Mouse (Mus musculus) forelimb bud, embryonic 11.5 days (tissue): Measurements from ENCODE around the gene Figla.
"Not testable (repeated sequence)": the region's sequence is repeated elsewhere in the genome, so short reads cannot be mapped to it uniquely, and the experiment has no call there.

Experiments
- DNase-seq: peaks from one replicate; pipeline ENCODE4 v3.0.0-alpha.2; 2012; ENCODE audit warnings: low read depth, low spot score

Figla gene

DNA sequence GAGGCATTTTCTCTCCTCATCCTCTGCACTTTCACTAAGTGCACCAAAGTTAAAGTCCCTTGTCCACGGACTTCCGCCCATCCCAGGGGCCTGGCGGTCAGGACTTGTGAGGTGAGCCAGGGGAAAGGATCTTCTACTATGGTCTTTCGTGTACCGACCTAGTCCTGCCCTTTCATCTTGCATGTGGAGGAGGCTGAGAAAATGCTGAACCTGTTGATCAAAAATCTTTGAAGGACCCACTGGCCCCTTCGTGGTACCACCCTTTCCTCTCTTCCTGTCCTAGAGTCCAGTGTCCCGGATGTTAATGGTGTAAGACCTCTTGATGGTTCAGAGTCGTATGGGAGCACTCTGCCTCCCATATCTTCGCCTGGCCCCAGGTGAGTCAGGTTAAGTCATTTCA, at the start of gene Figla:
TSS of gene Figla (plus strand) at position 301 of the 400 bp plus-strand sequence.
- no peak for DNase-seq

DNA sequence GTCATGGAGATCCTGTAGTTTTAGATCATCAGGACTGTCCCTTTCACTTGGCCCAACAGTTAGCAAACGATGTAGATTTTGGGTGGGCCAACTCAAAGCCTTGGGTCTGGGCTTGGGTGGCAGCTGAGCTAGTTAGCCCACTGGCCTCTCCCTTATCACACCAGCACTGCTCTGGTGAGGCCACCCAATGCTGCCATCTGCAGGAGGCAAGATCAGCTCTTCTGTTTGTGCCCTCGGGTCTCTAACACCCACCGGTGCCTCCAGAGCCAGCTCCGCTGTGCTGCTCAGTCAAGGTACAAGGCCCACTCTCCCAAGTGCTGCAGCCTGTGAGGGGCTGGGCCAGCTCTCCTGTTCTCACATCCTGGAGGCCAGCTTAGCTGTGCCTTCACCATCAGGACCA, 49.3 kb upstream of the Figla start:
- no peak for DNase-seq

DNA sequence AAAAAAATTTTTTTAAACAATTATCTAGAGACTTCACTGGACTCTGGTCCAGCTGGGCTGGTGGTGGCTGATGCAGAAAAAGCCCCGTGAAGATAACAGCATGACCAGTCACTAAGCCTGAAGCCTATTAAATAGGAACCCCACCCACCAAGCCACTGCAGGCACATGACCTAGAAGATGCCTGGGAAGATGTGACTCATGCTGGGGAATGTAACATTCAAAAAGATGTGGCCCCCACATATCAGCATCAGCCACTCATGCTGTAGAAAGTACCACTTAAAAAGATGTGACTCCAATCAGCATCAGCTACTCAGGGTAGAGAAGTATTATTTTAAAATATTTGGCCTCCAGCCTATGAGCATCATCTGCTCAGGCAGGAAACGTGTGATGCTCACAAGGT, 46.1 kb upstream of the Figla start:
- DNase-seq: no peak

DNA sequence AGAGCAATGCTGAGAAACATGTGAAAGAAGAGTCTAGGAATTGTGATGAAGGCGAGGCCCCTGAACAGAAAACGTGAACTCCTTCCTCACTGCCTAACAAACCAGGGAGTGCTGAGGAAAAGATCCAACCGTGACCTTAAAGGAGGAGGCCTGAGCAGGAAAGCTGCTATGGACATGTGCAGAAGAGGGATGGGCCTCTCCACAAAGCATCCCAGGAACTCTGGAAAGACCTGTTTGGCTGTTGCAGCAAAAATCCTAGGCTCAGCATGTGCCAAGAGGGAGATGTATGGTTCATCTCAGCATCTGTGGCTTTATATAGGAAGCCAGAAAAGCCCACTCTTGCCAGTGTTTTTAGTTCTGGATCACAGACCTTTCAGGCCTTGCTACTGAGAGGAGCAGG, 43.3 kb upstream of the Figla start:
- no peak for DNase-seq

DNA sequence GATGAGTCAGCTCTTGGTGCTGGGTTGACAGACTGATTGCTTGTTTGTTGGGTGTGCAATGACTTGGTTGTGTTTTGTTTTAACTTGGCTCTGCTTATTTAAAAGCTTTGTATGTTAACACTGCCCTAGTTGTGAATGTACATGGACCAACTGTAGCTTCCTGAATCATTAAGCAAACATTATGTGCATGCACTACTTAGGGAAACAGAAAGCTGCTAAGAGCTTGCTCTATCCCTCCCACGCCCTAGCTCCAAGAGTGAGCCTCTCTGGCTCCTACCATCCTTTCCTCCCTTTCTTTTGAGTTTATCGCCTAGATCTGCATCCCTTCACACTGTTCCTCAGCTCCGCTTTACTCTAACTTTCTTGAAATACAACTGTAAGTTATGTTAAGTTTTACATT, 42.6 kb upstream of the Figla start:
- no peak for DNase-seq

DNA sequence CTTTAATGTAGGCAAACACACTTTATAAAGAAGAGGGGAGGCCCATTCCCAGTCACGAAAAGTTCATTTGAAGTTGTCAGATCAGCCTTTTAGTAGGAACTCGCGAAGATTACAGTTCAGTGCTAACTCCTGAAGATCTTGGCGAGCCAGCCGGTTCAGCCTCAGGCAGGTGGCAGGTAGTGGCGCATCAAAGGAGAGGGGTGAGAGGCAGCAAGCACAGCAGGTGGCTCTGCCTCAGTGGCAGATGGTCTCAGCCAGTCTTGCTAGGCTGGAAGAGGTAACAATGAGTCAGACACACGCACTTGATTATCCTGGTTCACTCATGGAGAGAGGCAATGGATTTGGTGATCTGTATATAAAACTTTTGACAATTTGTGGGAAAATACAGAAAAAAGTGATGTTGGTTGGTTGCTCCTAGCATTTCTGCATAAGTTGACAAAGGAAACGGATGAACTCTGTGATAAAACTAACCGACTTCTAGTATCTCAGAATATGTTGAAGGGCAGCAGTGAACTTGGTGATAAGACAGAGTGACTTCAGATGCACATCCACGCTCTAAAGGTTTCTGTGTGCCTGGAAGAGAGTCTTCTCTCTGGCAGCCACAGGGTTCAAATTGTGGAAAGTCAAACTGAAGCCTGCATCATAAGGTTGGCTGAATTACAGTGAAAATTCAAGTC, 40.9 kb upstream of the Figla start:
- DNase-seq: no peak

DNA sequence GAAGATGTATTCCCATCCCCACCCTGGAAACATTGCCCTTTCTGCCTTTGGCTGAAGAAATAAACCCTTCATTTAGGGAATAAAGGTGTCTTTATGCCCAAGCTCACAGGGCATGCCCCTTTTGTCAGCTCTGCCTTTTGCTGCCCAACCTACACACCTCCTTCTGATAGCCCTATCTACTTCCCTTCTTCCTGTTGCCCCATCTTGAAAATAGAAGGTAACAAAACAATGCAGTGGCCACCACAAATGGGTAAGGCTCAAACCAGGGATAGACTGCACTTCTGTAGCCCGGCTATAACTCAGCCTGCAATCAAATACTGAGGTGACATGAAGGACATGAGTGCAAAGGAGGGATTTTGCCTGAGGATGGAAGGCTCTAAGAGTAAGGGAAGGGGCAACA, 40.2 kb upstream of the Figla start:
- no peak for DNase-seq

DNA sequence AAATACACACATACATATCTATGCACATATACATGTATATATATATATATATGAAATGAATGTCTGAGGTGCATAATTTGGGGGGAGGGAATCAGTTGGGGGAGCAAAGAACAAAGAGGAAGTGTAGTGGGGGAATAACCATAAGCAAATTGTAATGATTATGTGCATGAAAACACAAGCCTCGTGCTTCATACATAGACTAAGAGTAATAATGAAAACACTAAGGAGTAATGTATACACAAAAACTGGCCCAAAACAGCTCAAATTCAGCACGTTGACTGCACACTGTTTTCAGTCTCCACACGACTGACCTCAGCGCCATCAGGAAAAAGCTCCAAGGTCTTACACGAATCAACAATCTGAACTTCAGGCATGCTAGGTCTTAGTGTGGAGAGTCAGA, 39.7 kb upstream of the Figla start:
- DNase-seq: no peak

DNA sequence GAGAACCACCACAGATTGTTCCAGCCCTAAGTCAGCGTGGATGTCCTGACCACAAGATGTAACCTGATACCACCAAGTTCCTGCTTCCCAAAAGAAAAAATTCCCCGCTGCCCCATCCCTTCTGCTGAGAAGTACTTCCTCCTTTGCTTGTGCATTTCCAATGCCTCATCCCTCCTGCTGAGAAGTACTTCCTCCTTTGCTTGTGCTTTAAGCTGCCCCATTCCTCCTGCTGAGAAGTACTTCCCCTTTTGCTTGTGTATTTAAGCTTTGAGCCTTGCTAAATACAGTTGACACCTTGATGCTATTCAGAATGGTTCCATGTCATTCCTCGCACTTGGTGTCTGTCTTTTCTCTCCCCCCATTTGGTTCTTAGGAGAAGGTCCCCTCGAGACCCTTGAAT, 37.2 kb upstream of the Figla start:
- not testable (repeated sequence) for DNase-seq

DNA sequence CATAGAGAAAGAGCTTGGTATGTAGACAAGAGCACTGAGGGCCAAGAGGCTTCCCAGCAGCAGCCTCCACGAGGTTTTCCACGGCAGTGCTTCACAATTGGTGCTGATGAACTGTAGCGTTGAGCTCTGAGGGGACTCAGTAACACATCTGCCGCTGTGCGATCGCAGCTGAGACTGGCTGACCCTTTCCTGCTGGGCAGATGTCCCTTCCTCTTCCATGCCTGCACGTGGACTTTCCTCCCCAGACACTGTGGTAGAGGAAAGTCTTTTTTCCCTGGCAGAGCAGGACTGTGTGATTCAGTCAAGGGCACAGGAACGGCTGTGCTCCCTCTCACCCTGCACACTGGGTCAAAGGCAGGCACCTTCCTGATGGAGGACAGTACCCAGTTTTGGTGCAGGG, 31.6 kb upstream of the Figla start:
- no peak for DNase-seq

DNA sequence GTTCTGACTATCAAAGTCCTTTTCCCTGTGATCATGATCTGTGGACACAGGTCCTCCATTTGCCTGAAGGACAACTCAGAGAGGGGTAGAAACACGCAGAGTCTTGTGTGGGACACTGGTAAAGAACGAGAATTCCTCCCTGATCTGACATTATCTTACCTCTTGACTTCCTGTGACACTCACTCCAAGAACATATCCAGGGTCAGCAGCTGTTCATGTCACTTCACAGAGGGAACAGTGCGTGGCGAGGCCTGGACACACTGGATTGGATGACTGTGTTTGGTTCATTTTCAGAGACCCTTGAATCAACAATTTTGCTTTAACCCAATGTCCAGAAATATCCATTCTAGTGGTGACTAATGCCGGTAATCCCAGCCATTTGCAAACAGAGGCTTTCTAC, 26.4 kb upstream of the Figla start:
- DNase-seq: not testable (repeated sequence)

DNA sequence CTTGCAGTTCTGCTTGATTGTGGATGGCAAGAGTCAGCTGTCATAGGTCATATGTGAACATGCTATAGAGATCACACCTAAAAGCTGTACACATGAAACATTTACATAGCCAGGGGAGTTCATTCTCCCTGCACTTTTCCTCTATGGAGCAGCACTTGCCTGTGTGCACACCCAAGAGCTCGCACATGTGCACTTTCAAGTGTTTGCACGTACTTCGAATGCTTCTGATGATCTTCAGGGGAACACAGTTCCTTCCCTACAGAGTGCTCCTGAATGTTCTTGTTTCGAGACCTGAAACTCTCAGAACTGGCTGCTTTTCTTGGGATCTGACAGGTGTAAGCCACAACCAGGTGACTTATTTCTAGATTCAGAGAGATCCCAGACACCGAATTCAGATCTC, 25.2 kb upstream of the Figla start:
- not testable (repeated sequence) for DNase-seq

DNA sequence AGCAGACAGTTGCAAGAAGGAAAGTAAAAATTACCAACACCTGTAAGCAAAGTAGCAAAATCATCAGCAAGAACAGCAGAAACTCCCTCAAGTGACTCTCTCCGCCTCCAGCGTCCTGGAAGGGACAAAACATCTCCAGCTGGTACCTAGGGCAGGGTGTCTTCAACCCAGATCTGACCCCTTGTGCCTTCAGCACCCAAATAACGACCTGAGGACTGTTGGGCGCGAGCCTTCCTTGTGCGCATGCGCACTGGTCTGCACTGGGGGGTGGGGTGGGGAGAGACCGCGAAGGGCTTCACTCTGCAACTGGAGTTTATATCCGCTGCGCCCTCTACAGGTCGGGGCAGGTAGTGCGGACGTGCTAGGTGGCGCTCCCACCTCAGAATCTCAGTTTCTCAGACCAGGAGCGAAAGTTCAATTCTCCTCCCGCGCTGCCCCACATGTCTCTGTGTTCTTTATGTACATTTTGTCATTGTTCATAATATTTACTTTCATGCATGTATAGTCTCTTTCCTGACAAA, 12.5 kb upstream of the Figla start:
- DNase-seq: no peak

DNA sequence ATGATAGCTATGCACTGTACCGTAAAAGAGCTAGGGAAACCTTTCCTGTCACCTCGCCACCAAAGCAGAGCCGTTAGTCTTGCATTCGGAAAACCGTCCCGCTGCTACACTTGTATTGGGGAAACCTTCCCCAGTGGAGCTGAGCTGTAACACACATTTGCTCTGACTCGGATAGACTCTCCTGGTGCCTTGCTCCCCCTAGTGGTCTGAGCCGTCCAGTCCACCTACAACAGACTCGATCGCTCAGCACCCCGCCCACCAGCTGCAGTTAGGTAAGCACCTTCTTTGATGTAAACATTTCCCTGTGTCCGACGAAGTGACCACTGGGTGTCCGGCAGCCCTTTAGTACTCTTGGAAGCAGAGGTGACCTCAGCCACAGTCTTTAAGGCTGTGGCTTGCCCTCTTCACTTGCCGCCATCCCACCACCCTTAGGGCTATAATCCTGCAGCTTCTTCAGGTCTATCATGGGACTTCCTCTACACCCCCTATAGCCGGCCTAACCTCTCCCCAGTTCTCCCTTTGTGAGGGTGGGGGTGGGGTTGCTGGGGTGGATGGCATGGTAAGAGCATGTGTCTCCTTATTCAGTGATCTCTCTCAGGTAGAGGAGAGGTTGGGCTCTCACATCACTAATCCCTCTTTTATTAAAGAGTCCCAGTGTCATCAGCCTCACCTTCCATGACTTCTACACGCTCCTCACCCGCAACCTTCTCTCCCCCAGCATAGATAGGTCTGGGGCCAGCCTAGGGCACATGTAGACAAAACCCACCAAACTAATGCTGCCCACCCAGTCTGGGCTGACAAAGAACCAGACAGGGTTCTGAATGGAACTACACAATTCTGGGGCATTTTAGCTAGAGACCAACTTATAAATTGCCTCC, 11.5 kb upstream of the Figla start:
- DNase-seq: peak; percentile 87

DNA sequence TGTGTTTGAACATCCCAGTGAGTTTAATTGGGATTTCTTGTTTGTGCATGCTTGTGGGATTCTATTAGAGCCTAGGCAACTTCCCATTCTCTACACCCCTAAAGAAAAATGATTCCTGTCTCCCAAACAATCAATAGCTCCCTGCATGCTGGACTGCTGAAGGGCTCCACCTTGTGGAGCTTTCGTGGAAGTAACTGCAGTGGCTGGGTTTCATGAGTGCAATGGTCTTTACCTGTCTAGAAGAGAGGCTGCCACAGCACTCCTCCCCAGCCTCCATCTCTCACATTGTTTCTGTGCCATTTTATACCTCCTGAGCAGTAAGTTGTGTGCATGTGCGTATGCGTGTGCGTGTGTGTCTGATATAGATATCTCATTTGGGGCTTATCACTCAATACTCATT, 6.0 kb upstream of the Figla start:
- DNase-seq: peak; percentile 67

DNA sequence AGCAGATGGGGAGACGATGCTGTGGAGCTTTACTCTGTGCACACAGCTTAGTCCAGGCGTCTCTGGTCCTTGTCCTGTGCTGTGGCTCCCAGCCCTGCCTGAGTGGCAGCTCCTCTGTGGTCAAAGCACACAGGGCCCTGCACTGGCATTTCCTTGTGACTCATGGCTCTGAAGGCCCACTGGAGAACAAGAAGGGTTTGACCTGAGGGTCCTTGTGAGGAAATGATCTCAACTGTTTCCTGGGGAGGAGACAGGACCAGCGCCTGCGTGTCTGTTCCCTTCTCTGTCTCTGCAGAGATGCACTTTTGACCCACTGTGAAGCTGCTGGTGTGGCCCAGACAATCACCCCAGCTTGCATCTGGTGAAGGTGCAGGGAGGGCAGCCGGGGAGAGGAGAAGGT, 1.2 kb upstream of the Figla start:
- DNase-seq: not testable (repeated sequence)

DNA sequence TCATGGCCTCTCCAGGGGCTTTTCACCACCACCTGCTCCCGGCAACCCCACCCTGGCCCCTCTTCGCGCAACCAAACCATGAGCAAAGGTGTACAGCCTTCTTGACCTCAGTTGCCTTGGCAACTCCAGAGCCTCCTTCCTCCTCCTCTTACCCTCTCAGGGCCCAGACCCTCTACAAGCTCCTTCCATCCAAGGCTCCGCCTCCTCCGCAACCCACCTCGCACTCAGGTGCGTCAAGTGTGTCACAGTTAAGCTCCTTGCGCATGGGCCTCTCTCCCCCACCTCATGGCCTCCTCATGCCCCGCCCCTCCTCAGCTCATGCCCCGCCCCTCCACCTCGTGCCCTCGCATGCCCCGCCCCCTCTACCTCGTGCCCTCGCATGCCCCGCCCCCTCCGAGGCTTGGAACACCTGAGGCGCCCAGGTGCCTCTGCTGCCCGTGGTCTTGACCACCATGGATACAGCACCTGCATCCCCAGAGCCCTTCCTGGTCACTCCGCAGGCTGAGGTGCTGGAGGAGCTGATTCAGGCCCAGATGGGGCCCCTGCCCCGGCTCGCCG, 901 bp downstream of the Figla start:
- no peak for DNase-seq

DNA sequence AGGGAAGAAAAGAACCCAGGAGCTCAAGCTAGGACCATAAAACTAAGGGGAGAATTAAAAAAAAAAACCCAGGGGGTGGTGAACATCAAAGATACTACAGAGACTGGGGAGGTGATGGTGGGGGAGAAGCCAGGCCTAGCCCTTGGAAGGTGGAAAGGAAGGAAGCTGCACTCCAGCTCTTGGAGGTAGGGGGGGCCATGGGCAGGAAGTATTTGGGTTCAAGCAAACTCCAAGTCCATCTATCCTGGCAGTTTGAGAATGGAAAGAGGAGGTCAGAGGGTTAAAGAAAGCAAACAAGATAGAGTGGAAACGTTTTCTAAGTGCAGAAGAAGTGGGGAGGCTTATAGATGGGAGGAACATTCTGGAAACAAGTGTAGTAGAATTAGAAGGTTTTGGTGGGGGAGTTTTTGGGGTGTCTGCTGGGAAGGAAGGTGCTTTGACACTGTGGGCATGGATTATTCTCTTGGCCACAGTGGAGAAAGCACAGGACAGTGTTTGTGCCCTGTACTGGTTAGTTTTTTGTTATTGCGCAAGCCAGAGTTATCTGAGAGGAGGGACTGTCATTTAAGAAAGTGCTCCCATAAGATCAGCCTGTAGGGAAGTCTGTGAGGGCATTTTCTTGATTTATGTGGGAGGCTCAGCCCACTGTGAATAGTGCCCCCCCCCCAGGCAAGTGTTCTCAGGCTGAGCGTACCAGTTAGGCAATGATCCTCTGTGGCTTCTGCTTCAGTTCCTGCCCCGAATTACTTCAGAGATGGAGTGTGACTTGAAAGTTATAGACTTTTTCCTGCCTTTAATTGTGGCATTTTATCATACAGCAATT, 3.7 kb downstream of the Figla start:
- DNase-seq: no peak

DNA sequence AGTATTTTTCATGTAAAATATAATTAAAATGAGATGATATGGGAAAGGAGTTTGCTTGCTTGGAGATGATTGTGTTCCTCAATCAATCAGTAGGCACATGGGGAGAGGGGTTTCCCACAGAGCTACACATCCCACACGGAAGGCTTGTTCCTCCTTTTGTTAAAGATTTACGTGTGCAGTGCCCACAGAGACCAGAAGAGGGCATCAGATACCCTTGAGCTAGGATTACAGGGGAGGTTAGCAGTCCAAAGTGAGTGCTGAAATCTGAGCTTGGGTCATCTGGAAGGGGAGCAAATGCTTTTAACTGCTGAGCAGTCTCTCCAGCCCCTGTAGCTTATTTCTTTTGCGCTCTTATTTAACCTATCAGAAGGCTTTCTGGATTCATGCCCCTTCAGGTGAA, 5.0 kb downstream of the Figla start:
- DNase-seq: peak; percentile 58

DNA sequence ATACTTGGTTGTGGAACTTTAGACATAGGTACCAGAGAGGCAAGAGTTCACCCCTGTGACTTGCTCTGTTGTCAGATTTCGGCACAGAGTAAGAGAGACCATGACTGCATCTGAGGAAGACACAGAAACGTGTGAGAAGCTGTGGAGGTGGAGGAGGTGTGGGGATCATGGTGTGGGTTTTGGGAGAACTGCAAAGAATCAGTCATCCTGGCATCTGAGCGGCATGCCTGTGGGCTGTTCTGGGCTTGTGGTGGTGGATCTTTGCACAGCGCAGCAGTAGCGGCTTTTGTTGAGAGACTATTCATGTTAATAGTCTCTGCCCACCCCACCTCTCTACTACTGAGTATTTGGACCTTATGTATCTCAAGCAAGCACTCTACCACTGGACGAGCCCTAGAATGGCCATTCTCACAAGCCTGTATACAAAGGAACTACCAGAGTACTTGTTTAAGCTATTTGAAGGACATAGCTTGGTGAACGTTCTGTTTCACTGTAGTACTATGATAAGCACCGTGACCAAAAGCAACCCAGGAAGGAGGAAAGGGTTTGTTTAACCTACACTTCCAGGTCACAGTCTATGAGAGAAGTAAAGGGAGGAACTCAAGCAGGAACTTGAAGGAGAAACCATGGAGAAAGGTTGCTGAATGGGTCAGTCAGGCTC, 10.8 kb downstream of the Figla start:
- no peak for DNase-seq

DNA sequence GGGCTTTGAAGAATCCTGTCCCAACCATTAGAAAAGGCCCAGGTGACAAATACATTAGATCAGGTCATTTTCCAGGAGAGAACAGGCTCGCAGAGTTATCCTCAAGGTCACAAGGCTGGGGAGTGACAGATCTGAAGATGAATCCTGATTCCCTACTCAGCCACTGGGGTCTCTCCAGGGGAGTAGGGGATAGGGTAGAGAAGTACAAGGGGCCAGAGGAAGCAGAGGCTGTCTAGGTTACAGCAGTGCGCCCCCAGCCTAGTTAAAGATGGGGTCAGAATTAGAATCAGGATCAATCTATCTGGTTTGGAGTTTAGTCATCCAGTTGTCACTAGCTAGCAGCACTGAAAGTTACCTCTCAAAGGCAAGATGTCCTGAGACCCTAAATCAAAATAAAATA, 12.2 kb downstream of the Figla start:
- no peak for DNase-seq
